8 mouse cellular contexts compared by ENCODE assay signal in the genomic region with DNA sequence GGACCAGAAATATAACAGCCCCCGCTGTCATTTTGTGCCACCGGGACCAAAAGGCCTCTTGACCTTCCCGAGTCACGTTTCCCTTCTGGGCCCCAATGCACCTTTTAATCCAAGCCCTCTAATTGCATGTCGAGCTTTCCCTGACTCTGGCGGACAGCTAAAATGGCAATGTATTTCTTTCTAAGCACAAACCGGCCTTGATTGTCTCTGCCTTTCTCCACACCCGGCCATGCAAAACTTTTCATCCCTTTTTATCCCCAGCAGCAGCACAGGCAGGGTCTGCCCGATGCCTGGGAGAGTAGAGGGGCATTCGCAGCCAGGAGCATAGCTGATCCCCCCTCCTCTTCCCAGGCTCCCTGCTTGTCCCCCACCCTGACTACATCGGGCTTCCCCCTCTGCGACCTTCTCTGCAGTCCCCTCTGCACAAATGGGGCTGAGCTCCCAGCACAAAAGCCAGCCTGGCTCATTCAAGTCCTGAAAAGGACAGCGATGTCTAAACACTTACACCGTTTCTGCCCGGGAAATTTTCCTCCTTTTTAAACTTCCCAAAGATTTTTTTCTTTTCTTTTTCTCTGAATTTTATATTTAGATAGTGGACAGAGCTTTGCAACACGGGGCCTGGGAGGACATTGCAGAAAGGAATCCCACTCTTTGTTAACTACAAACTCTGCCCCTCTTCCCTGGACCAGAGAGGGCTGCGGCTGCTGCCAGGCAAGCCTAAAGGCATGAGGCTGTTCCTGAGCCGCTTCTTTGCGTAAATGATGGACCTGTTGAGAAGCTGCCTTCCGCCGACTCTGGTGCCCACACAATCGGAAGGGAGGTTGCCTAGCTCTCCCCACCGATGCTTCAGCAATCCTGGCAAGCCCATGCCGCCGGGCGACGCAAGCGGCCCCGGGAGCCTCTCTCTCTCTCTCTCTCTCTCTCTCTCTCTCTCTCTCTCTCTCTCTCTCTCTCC. TPM values are rescaled to one million over a fixed set of nuclear protein-coding genes. Genes with fewer than 3 reads are reported as not detected.
DNase-seq lines count a peak whose midpoint lies in the region; ATAC-seq lines count a peak whose summit lies in the region.

No protein-coding gene starts in this region.

- H3K27ac ChIP-seq in embryonic facial prominence, embryonic 12.5 days = no peak overlapping the region

- no peaks in the 10 kb centered on the region for H3K36me3 ChIP-seq in embryonic facial prominence, embryonic 12.5 days

- H3K4me1 ChIP-seq in embryonic facial prominence, embryonic 12.5 days = peaks cover 42% of the 10 kb centered on the region

- peak; percentile 20 to 35 for DNase-seq in left cerebral cortex, adult 18-20 months (ENCODE audit: low spot score in 2 of 2)
- no peak for DNase-seq in left cerebral cortex, adult 11 months (ENCODE audit: low spot score)
- peak; percentile 26 to 37 for DNase-seq in left cerebral cortex, postnatal 36 days (ENCODE audit: low spot score in 2 of 2)
- peak; percentile 61 to 63 for DNase-seq in right cerebral cortex, postnatal 10 days (ENCODE audit: low spot score in 2 of 2)
- DNase-seq in cerebellum, adult 9-11 months = no peak
- no peak for DNase-seq in B cell, adult 2 months
- DNase-seq in urinary bladder, postnatal 25 days (ENCODE audit: low spot score) = no peak

- H3K9ac ChIP-seq in embryonic facial prominence, embryonic 12.5 days = no peak overlapping the region

- ATAC-seq in embryonic facial prominence, embryonic 12.5 days (ENCODE audit: insufficient number of reproducible peaks, insufficient read depth, low FRiP score, low TSS enrichment) = no peak

- intact Hi-C loops in left cerebral cortex, postnatal 36 days (cut with DNase I) = loop anchor here (2.0 to 10.0 kb wide), 3 partner anchors 31 to 655 kb away; no protein-coding TSS in a partner anchor

- H3K4me2 ChIP-seq in embryonic facial prominence, embryonic 12.5 days (replicated peaks) = peak overlapping the region; percentile 100

- WGBS in embryonic facial prominence, embryonic 12.5 days = 2% methylated on average over 29 of the region's 29 CpGs

- peaks cover 86% of the 10 kb centered on the region for H3K27me3 ChIP-seq in embryonic facial prominence, embryonic 12.5 days

- no peaks in the 10 kb centered on the region for H3K9me3 ChIP-seq in embryonic facial prominence, embryonic 12.5 days

- no peak overlapping the region for H3K4me3 ChIP-seq in embryonic facial prominence, embryonic 12.5 days

RNA-seq across cellular contexts. Expression of gene Inhbb, which starts 2.6 kb away (rescaled TPM):
- 1 to 10 TPM; 4.9 to 5.0 TPM for total RNA-seq in left cerebral cortex, adult 18-20 months (2021)
- 0.37 and 0.43 TPM in 2 replicates for polyA plus RNA-seq in embryonic facial prominence, embryonic 12.5 days (2016; fragmentation: Nextera tagmentation; extraction: Ambion mirVana)
- 1 to 10 TPM; 4.7 to 5.6 TPM for total RNA-seq in left cerebral cortex, postnatal 36 days (2021)

Comparison
In these comparisons a context has a peak if more than half of its experiments do, and no peak if none do; other contexts are left out.
1. DNase-seq: peak in left cerebral cortex, adult 18-20 months (2 of 2), left cerebral cortex, postnatal 36 days (2 of 2) and right cerebral cortex, postnatal 10 days (2 of 2); none in left cerebral cortex, adult 11 months (single experiment), cerebellum, adult 9-11 months (single experiment), B cell, adult 2 months (0 of 2) and urinary bladder, postnatal 25 days (single experiment).